Mouse (Mus musculus): ENCODE measurements around the gene Cd300lf.

Cd300lf gene

GRCm38 (mm10) chr11:115133800-115134199 lies at the start of gene Cd300lf:
TSS of gene Cd300lf (minus strand) at chr11:115133992.
- DNase-seq (ENCODE audit: low read depth, low spot score): no peak

DNA sequence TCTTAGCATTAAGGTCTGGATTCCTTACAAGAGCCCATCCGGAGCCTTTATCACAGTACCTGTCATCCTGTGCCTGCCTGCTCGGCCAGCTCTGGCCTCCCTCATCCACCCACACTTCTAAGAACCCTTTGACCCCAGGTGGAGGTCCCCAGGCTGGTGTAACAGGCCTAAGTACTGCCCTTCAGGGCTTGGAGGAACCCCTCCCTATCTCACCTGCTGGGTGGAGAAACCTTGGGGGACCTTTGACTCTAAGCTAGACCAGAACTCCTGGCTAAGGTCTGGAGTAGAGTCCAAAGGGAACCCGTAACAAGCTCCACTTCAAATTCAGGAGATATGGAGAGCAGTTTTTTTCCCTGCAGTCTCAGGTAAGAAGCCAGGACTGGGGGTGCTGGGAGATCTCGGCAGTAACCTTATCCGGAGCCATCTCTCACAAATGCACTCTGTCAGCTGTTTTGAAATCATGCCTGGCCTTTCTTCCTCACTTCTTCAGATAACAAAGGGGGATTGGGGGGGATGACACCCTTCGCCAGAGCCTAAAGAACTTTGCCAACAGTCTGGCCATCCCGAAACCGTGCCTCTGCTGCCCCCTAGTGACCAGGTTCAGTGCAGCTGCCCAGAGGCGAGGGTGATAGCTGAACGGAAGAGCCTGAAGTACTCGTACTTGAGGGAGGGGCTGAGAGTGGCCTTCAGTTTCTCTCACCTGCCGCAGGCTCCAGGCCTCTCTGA lies 48.3 kb upstream of the Cd300lf start:
- peak; percentile 87 for DNase-seq (ENCODE audit: low read depth, low spot score)

- no peak for DNase-seq (ENCODE audit: low read depth, low spot score)
Measured at GRCm38 (mm10) chr11:115179881-115180280, 46.1 kb upstream of the Cd300lf start.

DNA sequence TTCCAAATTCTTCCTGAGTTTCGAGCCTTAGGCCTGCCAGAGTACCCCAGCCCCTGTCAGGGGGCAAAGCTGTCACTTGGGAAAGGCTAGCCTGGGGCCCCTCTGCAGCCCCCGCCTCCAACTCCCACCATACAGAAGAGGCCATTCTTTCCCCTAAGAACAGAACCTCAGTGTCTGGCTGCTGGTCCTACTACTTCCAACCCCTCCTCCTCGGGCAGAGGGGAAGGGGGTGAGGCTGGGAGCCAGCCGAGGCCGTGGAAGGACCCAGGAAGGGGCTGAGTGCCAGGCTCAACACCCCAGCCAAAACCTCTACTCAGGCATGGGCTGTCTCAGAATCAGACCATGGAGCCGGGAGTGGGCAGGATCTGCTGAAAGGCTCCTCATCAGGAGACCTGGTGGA lies 45.4 kb upstream of the Cd300lf start:
- no peak for DNase-seq (ENCODE audit: low read depth, low spot score)

GRCm38 (mm10) chr11:115178766-115179165 lies 45.0 kb upstream of the Cd300lf start:
- DNase-seq (ENCODE audit: low read depth, low spot score): no peak

DNA sequence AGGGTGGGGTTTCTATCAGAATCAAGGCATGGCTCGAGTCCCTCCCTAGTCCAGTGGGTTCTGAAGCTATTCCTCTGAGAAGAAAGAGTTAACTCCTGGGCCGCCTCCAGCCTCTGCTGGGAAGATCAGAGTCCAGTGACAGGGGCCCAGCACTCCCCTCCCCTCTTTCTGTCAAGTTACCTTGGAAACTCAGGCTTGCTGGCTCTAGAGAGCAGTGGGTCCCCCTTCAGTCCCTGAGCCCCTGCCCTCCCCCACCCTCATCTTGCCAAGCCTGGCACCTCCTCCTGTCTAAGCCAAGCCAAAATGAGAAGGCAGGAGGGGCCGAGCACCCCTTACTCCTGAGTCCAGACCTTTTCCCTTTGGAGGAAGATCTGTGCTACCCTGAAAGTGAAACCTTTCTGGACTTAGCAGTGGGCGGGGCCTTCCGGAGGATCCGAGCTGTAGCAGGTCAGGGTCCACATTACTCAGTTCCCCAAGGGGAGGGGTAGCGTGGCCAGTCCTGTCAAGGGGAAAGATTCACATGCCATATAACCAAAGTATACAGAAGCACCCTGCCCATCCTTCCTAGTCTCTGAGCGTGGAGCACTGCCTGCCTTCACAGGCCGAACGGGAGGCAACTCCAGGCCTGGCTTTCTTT lies 43.9 kb upstream of the Cd300lf start:
- DNase-seq (ENCODE audit: low read depth, low spot score): no peak

DNA sequence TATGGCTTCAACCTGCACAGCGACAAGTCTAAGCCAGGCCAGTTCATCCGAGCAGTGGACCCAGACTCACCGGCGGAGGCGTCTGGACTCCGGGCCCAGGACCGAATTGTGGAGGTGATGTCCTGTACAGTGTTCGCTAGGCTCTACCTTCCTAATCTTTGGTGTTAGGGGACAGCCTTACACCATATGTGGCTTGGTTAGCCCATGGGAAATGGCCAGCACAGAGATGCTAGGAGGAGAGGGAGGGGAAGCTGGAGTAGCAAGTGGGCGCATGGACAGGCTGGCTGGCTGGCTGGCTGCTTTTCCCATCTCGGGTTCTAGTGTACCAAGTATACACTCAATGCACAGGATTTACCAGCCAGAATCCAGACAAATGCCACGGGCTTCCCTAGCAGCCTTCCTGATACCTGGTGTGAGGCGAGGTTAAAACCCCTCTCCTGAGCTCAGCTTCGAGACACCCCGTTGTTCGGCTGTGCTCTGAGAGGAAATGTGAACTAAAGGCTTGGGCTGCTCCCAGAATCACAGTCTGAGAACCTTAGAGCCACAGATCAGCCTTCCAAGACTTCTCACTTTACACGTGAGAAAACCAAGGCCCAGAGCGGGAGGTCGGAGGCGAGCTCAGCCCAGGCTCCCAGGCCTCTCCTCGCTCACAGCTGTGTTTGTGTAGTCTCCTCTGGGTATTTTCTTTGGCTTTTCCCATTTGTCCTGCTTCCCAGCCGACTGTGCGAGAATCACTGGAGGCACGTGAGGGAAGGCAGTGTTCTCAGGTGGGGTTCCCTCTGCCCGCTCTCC lies 42.8 kb upstream of the Cd300lf start:
- DNase-seq (ENCODE audit: low read depth, low spot score): no peak

- no peak for DNase-seq (ENCODE audit: low read depth, low spot score)
Measured at GRCm38 (mm10) chr11:115173549-115174339, 40.0 kb upstream of the Cd300lf start.

DNA sequence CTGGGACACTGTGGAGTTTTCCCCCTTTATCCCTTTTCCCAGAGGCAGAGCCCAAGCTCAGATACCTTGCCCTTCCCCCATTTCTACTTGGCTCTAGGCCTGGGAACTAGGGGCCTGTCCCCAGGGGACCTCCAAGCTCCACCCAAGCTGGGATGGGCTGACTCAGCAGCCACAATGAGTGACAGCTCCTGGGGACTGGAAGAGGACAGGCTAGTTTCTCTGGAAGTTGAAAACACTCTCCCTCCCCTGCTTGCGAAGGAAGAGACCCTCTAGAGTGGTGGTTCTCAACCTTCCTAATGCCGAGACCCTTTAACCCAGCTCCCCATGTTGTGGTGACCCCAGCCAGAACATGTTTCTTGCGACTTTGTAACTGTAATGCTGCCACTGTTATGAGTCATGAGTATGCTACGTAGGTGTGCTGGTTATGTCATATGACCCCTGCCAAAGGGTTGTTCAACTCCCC lies 39.1 kb upstream of the Cd300lf start:
- DNase-seq (ENCODE audit: low read depth, low spot score): peak; percentile 86

DNA sequence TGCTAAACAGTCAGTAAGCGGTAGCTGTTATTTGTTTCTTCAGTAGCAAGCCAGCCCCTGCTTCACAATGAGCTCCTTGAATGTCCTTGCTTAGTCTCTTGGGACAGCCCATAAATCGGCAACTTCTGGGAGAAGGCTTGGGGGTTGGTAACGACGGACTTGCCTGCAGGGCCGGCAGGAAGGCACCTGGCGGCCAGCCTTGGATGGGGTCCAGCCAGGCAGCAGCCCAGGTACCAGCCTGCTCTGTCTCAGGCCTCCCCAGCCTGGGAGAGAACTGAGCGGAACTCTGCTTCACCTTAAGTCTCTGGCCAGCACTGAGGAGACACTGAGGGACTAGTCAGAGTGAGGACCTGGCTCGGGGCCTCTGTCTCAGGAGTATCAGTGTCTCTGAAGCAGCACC lies 37.3 kb upstream of the Cd300lf start:
- DNase-seq (ENCODE audit: low read depth, low spot score): no peak

DNA sequence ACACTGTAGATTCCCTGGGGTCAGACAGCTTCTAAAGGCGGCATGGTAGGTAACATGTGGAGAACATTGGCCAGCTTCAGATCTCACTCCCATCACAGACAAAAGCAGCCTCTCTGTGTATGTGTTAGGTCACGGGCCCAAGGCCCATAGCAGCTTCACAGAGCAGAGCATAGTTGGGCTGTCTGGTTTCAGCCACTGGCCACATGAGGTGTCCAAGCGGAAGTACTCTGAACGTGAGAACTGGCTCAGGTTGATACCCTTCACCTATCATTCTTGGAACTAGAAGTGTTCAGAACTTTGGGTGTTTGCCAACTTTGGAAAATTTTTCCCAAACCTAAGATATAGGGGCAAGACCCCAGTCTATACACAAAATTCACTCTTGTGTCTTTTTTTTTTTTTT lies 35.6 kb upstream of the Cd300lf start:
- no peak for DNase-seq (ENCODE audit: low read depth, low spot score)

DNA sequence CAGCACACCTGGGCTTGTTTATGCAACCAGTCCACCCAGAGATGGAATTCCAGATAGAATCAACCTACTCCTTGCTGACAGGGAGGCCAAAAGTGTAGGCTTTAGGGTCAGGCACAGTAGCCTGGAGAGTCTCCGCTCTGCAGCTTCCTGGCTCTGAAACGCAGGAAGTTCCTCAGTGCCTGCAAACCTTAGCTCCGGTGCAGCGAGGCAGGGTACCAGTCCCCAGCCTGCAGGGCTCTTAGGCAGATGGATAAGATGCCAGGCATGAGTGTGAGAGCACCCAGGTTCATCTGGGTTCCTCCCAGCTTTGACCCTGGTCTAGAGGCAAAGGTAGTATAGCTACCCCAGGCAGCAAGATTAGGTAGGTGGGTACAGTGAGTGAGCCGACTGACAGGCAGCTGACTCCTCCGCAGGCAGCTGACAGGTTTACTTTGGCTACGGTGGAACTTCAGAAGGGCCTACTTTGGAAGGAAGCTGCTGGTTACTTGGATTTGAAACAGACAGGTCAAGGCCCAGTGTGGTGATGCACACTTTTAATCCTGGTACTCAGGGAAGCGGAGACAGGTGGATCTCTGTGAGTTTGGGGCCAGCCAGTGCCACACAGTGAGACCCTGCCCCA lies 33.9 kb upstream of the Cd300lf start:
- DNase-seq (ENCODE audit: low read depth, low spot score): no peak

DNA sequence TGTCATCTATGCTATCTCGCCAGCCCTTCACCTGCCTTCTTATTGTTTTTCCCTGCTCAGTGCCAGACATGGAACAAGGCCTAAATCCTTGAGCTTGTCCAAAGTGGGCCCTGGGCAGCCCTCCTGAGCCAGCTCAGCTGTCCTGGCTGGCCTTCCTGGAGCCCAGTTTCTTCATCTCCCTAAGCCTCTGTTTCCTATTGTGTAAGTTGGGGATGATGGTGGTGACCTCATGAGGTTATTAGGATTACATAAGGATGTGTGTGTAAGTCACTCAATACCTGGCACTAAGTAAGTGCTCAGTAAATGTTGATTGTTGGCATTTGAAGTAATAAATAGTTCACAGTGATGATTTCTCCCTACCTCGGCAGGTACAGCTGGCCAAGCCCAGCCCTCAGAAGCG lies 33.0 kb upstream of the Cd300lf start:
- DNase-seq (ENCODE audit: low read depth, low spot score): no peak

GRCm38 (mm10) chr11:115164976-115165374 lies 31.2 kb upstream of the Cd300lf start:
- DNase-seq (ENCODE audit: low read depth, low spot score): peak; percentile 55

- peak; percentile 46 for DNase-seq (ENCODE audit: low read depth, low spot score)
Measured at GRCm38 (mm10) chr11:115164341-115164975, 30.7 kb upstream of the Cd300lf start.

- peak; percentile 77 for DNase-seq (ENCODE audit: low read depth, low spot score)
Measured at GRCm38 (mm10) chr11:115163568-115164150, 29.9 kb upstream of the Cd300lf start.

DNA sequence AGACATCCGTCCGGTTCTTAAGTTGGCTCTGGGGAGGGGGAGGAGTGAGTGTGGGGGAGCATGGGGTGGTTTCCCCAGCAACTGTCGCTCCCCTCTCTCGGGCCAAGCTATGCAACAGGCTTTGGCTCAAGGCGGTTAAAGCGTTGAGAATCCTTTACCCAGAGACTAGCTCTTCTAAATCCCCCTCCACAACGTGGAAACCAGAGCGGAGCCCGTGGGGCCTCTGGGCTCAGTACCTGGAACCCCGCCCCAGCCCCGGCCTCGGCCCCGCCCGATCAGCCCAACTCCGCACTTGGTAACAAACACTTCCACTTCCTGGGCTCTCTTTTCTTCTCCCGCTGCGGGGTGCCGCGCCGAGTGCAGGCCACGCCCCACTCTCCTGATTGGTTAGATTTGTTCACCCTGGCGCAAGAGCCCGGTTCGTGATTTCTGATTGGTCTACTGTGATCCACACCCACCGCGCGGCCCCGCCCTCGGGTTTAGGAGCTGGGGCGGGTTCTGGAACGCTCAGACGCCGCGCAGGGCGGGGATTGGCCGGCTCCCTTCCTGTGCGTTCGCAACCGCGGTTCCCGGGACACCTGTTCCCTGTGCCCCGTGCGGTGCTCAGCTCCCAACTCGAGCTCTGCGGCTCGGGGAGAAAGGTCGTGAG lies 29.2 kb upstream of the Cd300lf start, which contains the start of gene Slc9a3r1:
Slc9a3r1 (plus strand) TSS at position 510 of the 649 bp plus-strand sequence.
- peak; percentile 99 for DNase-seq (ENCODE audit: low read depth, low spot score)

GRCm38 (mm10) chr11:115162205-115162601 lies 28.4 kb upstream of the Cd300lf start:
- DNase-seq (ENCODE audit: low read depth, low spot score): no peak

DNA sequence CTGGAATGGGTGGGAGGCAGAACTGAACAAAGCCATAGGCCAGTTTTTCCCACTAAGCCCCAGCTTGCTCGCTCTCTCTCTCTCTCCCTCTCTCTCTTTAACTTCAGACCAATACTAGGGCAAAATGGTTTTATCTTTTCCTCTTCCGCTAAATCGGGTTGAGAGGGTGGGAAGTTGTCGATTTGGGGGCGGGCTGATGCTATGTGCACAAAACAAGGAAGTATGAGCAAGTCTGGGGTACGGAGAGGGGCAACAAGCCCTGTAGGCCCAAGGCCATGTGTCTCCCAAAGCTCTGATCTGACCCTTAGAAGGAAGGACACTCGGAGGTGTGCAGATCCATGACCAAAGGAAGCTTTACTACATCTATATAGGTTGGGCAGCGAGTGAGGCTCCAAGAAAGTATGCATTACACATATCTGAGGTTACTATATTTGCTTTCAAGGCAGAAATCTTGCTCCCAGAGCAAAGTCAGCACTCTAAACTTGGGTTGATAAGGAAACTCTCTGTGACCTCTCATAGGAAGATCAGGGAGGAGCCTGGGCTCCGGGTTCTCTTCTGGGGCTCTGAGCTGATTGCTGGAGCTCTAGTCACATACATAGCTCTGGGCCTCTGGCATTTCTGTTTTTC lies 27.9 kb upstream of the Cd300lf start:
- DNase-seq (ENCODE audit: low read depth, low spot score): no peak
